Mouse (Mus musculus) c-Kit-positive CD71-positive TER-119-positive erythroid progenitor cells, embryonic 14.5 days (primary cell): ENCODE results near the gene Lgr5.

Source experiments
- DNase-seq: peaks from one replicate; pipeline ENCODE4 v3.0.0-alpha.2; 2013; ENCODE audit warnings: low spot score

Lgr5 gene

GRCm38 (mm10) chr10:115421976-115422375 is 165.6 kb downstream of the Lgr5 start:
- DNase-seq = no peak

GRCm38 (mm10) chr10:115414056-115414455 is 173.5 kb downstream of the Lgr5 start:
- no peak for DNase-seq

GRCm38 (mm10) chr10:115413496-115413895 is 174.1 kb downstream of the Lgr5 start:
- no peak for DNase-seq

GRCm38 (mm10) chr10:115406393-115406792 is 181.2 kb downstream of the Lgr5 start:
- DNase-seq = peak; percentile 54
